Mouse (Mus musculus) MN1 (cell line): ENCODE measurements around the gene Fam71e1.

Experiments used
- DNase-seq: peaks from one replicate; pipeline ENCODE4 v3.0.0-alpha.2; 2016; ENCODE audit warnings: low spot score

Fam71e1 gene

DNA sequence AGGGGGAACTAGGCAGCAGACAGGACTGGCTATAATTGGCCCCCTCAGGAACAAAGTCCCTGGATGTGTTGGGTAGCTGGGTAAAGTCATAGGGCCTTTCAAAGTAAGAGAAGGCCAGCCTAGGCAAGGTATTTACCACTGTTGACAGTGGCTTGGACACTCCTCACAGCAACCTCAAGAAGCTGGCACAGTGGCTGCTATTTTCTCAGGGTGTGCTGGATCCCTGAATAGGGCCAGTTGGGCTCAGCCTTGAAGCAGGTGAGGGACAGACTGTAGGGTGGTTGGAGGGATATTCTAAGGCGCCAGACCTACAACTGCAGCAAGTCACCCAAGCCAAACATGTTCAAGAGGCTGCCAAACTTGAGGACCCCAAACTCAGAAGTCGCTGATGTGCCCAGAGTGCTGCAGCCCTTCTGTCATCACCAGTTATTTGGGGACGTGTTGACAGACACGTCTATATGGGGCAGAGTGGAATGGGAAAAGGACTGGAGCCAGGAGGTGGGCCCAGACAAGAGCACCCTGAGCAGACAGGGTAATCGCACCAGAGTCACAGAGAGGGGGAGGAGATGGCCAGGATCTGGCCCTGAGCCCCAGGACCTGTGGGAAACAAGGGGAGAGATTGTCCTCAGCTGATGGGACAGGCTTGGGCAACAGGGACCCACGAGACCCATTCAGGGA, 24.4 kb upstream of the Fam71e1 start:
- no peak for DNase-seq

DNA sequence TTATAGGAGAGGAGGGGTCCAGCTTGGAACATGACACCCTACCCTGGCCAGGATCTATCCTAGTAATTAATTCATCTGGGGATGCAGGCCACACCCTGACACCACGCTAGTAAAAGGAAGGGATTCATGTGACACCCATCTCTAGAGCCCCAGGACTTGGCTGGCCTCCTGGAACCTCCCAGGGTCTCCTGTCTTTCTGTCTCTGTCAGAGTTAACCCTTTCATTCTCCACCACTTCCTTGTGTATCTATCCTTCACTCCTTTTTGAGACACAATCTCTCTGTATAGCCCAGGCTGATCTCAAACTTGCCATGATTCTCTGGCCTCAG, 23.9 kb upstream of the Fam71e1 start:
- no peak for DNase-seq

DNA sequence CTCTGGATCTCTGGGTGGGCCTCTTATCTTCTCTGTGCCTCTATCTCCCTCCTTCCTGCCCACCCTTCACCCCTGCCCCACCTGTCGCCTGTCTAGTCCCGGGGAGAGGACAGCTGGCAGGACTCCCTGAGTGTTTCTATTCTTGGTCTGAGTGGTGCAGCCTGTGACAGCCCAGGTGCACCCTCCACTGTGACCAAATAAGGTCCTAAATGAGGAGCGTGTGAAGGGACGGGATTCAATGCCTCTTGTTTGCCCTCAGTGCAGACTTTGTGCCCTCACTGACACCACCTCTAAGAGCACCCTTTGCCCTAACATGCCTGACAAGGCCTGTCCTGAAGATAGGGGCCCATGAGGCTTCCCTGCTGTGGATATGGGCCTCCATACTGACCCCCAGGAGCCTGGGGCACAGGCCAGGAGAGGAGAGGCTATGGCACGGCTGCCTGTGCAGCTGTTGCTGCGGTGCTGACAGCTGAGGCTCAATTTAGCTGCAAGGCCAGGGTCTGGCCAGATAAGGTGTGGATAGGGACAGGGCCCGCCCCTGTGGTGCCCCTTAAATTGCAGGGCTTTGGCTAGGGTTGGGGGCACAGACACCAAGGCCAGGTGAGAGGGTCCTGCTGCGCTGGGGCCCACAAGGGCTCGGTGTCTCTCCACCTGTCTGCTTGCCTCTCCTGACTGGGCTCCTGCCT, 23.3 kb upstream of the Fam71e1 start:
- no peak for DNase-seq

DNA sequence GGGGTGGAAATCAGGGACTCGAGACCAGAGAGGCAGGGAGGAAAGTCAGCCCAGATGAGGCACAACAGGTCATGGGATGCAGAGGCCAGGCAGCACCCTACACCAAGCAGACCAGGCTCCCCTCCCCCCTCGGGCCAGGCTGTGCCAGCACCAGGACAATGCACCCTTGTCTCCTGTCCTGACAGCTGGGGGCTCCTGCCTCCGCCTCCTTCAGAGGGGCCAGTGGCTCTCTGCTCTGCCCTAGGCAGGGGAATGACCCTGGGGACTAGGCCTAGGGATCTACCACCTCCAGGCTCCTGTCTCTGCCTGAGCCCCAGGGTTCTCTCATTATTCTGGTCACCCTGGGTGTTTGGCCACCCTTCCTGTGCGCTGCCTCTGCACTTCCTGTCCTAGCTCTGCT, 22.0 kb upstream of the Fam71e1 start:
- peak; percentile 64 for DNase-seq

DNA sequence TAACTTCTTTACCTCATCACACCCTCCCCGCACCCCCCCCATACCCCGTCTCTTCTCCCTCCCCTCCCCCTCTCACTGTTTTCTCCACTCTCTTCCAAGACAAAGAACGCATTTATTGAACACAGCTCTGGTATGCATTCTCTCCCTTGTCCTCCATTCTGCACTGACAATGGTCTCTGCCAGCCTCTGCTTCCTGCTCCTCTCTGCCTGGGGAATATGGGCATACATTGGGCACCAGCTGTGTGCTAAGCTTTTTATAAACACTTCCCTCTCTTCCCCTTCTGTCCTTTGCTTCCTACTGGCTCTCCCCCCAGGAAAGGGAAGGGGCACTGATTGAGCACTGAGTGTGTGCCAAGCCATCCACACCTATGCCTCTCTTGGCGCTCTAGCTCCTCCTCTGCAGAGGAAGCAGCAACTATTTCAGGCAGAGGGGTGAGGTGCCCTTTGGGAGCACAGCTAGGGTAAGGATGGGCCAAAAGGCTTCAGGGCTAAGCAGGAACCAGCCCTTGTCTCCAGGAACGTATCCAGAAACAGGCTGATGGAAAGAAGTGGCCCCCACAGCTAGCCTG, 21.3 kb upstream of the Fam71e1 start:
- DNase-seq, result no peak

DNA sequence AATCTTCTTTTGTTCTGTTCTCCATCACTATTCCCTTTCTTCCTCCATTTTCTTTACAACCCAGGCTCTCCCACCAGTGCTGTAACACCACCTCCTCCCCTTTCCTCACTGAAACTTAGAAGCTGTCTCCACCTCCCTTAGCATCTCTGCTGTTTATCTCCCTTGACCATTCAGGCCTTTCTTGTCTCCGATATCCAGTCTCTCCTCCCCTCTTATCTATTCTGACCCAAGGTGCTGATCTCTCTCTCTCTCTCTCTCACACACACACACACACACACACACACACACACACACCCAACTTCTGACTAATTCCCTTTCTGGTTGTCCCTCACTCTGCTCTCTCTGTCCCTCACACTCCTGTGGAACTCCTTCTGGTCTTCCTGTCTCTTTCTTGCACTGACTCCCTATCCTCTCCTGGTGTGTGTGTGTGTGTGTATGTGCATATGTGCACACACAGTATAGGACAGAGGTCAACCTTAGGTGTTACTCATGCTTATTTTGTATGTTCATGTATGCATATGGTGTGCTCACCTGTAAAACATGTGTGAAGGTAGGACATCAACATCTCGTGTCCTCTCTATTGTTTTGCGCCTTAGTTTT, 13.4 kb upstream of the Fam71e1 start:
- no peak for DNase-seq

DNA sequence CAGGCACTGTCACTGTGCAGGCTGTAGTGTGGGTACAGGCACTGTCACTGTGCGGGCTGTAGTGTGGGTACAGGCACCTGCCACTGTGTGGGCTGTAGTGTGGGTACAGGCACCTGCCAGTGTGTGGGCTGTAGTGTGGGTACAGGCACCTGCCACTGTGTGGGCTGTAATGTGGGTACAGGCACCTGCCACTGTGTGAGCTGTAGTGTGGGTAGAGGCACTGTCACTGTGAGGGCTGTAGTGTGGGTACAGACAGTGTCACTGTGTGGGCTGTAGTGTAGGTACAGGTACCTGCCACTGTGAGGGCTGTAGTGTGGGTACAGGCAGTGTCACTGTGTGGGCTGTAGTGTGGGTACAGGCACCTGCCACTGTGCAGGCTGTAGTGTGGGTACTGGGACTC, 12.3 kb upstream of the Fam71e1 start:
- DNase-seq, result no peak

DNA sequence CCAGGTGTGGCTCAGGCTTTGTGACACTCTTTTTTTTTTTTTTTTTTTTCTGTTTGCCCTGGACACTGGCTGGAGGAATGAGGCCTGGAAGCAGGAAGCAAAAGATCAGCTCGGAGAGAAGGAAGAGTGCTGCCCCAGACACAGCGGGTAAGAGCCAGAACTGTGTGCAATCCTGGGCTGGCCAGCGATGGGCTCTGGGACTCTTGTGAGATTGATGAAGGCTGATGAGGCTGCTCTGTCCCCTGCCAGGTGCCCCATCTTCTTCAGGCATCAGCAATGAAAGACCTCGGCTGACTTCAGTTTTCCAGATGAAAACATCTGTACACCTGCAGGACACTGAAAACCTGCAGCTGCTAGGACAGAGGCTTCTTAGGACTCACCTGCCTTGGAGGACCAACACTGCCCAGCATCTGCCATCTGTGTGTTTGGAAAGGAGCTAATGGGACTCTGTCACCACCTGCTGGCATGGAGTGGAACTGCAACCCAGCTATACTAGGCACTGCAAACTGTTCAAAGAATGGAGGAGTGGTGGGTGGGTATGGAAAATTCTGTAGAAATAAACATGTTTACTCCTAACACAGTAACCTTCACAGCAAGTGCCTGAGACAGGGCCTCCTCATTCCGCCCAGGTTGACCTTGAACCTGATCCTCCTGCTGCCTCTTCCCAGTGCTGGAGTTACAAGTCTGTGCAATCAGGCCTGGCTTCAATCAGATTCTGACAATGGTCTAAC, 11.4 kb upstream of the Fam71e1 start:
- peak; percentile 77 for DNase-seq

DNA sequence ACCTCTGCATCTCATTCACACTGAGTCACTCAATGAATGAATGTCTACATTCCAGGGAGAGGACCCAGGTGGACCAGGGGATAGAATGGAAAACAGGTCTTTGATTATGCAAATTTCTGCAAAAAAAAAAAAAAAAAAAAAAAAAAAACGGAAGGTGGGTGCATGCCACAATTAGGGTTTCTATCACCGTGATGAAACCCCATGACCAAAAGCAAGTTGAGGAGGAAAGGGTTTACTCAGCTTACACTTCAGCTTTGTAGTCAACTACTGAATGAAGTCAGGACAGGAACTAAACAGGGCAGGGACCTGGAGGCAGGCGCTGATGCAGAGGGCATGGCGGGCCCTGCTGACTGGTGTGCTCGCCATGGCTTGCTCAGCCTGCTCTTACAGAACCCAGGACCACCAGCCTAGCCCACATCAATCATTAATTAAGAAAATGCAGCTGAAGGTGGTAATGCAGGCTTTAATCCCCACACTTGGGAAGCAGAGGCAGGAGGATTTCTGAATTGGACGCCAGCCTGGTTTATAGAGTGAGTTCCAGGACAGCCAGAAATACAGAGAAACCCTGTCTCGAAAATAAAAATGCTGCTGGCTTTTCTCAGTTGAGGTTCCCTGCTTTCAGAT, 10.7 kb upstream of the Fam71e1 start:
- DNase-seq, result no peak

DNA sequence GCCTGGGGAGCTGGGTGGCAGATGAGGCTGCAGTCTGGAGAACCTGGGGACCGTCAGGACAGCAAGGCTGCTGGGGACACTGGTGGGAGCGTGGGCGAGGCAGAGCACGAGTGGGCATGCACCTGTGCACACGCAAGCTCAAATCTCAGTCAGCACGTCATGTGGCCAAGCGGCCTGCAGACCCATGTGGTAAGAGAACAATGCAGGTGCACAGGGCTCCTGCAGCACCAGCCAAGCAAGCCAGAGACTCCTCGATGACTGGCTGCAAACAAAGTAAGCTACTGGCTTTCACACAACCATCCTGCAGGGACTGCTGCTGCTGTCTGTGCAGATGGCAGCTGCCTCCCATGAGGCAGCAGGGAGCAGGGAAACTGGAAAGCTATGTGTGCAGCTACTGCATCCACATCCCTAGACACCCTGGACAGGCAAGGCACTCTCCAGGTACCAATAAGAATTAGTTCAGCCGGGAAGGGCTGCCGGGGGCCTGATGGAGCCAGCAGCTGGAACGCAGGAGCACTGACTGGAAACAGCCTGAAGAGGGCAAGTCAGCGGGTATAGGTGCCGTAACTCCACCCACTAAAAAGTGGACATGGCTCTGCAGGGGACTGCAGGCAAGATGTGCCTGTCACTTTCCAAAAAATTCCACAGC, 9.3 kb upstream of the Fam71e1 start:
- DNase-seq, result no peak

DNA sequence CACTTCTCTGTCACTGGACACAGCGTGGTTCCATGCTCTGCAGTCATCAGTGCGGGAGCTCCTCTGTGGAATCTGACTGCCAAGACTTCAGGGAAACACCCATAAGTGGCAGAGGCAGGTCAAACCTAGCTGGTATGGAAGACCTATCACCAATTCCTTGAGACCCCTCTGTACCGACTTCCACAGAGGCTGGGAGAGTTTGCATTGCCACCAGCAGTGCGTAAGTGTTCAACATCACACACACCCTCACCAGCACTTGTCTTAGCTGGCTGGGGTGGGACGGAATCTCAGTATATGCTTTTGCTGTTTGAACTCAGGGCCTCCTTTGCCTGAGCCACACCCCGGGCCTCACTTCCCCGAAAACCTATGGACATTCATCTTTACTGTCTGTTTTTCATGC, 8.4 kb upstream of the Fam71e1 start:
- DNase-seq, result no peak

DNA sequence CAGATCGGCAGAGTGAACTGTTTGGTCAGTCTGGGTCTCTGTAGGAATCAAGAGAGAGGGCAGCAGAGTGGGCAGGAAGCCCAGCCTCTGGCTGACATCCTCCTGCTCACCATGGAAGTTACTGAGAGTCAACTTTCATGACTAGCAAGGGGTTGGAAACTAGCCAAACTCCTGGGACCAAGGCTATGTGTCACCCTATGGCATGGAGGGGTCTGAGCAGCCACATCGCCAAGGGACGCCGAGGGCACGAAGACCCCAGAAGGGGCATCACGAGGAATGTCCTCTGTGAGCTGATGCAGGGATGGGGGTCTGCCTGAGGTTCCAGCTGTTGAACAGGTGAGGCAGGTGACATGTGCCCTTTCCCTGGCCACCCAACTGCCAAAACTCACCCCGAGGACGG, 7.8 kb upstream of the Fam71e1 start:
- no peak for DNase-seq

DNA sequence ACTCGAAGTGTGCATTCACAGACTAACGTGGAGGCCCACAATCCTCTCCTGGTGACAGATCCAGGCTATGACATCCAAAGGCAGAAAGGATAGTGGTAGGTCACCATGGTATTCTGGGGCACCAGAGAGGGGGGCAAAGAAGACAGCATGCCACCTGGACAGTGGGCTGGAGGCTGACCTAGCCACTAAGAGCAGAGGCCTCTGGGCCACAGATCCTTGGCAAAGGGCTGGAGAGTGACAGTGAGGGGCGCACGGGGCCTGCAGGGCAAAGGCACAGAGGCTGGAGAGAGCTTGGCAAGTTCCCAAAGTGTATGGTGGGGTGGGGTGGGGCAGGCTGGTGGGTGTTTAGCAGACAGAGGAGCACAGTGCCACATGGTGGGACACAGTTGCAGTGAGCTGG, 6.1 kb upstream of the Fam71e1 start:
- no peak for DNase-seq

DNA sequence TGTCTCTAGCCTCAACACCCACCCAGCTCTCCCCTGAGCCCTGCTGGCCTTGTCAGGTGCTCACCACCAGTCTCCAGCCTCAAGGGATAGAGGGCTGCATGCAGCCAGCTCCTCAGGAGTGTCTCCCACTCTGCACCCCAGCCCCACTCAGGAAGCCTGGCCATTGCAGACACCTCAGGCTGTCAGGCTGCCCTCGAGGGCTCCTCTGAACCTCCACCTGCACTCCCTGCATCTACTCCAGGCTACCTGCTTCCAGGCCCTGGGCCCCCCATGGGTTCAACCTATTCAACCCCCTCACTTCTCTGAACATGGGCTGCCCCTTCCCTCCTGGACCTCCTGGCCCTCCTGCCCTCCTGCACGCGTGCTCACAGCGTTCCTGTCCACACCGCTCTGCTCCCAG, 5.0 kb upstream of the Fam71e1 start:
- no peak for DNase-seq

DNA sequence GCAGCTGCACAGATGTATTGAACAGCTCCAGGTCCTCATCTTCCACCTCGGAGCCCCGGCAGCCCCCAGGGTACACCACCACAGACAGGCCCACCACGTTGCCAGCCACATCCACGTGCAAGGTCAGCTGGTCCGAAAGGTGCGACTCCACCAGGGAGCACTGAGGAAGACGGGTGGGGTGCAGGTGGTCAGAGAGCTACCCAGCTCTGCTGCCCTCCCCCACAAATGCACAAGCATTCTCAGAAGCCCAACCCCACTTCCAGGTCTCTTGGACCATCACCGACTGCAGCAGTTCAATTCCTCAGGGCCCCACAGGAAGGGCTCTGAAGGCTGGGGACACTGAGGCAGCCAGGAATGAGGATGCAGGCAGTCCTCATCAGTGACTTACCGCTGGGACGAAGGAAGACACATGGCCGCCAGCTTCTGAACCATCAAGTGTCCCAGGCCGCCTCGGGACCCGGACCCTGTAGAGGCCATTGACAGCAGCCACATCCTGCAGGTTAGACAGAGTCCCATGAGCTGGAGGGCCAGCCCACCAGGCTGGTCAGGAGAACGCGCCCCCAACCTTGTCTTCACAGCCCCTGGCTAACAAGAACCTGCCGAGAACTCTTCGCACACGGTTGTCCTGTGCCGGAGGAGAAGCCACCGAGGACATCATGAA, 4.1 kb upstream of the Fam71e1 start:
- DNase-seq, result no peak

DNA sequence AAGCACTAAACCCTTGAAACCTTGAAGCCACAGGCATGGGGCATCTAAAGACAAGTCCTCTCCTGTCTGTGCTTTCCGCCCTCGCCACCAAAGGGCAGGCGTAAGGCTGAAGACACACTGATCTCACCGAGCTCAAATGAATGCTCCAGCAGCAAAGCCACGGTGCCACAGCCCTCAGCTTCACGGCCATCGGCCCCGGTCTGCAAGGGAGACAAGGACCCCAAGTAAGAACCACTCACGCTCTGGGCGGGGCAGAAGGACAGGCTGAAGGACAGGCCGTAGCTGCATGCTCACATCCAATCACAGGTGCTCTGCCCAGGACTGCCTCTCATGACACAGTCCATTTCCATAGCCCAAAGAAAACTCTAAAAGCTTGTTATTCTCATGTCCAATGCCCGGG, 1.7 kb upstream of the Fam71e1 start:
- DNase-seq, result no peak

DNA sequence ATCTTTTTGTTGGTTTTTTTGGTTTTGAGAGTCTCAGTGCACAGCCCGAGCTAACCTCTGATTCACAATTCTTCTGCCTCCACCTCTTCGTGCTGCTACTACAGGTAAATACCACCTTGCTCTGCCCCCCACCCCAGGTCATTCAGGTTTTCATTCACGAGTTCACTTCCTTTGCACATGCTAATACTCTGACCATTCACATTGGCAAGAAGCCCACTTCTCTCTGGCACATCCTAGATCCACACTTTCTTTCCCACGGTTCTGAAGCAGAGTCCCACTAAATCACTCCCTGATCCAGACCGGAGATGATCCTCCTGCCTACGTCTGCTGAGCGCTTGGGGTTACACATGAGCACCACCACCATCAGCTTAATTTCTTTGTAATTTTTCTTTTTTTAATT, 1.3 kb upstream of the Fam71e1 start:
- no peak for DNase-seq

DNA sequence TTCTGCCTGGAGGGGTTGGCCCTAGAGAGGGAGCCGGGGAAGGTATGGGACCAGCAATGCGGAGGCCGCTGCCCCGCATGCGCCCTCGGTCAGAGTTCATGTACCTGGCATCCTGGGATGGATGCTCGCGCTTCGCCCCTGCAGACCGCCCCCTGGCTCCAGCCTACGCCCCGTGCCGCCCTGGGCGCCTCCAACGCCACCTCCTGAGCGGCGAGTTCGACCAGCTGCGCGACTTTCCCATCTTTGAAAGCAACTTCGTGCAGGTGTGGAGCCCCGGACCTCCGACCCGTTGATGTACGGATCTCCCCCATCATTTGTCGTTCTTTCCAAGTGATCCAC, 359 bp downstream of the Fam71e1 start:
- DNase-seq, result no peak

DNA sequence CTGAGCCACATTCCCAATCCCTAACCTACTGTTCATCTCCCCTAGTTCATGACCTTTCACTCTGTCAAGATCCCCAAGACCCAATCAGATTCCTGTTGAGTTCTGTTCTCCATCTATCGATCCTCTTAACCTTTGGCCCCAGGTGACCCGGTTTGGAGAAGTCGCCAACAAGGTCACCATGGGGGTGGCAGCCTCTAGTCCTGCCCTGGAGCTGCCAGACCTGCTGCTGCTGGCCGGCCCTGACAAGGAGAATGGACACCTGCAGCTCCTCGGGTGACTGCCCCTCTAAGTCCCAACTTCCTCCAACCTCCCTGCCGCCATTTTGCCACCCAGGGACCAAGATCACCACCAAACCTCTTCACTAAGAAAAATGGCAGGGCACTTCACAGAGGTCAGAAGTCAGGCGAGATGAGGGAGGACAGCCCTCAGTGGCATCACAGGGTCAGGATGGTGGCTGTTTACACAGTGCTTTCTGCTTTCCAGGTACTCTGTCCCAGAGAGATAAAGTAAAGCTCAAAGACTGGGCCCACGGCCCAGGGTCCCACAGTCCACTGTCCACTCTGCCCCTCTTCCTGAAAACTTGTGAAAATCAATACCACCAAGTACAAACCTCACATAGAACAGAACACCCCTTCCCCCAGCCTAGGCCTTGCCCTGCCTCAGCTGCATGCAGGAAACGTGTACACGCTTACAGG, 1.1 kb downstream of the Fam71e1 start:
- DNase-seq, result no peak

DNA sequence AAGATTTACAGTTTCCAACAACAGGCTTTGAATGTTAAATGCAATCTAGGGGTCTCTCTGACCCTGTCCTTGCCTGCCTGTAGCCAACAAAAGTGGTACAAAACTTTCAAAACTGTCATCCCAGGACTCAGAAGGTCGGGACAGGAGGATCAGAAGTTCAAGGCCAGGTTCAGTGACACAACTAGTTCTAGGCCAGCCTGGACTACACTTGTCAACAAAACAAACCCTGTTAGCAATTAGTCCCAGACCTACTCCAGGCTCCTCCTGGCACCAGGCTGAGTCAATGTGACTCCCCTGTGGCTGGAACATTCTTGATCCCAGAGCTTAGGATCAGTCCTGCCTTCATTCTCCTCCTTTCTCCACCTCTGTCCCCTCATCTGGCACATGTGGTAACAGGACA, 2.5 kb downstream of the Fam71e1 start:
- no peak for DNase-seq

DNA sequence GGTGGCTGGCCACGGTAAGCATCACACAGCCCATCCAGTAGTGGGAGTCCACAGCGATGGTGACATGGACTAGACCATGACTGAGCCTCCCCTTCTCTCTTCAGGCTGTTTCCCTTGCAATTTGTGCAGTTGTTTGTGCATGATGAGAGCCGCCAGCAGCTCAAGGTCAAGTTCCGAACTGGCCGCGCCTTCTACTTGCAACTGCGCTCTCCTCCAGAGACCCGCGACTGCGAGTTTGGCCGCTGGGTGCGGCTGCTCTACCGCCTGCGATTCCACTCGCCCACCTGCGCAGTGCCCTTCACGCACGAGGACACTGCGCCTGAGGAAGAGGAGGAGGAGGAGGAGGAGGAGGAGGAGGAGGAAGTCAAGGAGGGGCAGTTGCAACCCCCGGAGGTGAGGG, 3.7 kb downstream of the Fam71e1 start:
- no peak for DNase-seq
